Mouse (Mus musculus) embryonic fibroblast, embryonic 13.5 days (primary cell): ENCODE measurements around the gene Hunk. TPM values are rescaled to one million over a fixed set of nuclear protein-coding genes. Genes with fewer than 3 reads are reported as not detected.

Source experiments
- H3K27ac ChIP-seq: 2 replicates; pipeline ENCODE4 v1.5.1; 2012; ENCODE audit warnings: low read length, control low read depth, inconsistent platforms; ENCODE audit not compliant: insufficient read depth
- H3K4me1 ChIP-seq: 2 replicates; pipeline ENCODE4 v1.6.1; 2011; ENCODE audit warnings: low read length; ENCODE audit not compliant: control insufficient read depth, insufficient read depth
- H3K4me3 ChIP-seq: 2 replicates; pipeline ENCODE4 v1.5.1; 2011; ENCODE audit warnings: mild to moderate bottlenecking, control low read depth, low read length; ENCODE audit not compliant: insufficient read depth
- CTCF ChIP-seq: IDR thresholded peaks from 2 replicates; pipeline ENCODE4 v1.5.1; 2011; ENCODE audit warnings: mild to moderate bottlenecking, control low read depth, low read length, moderate library complexity, borderline replicate concordance; ENCODE audit not compliant: insufficient read depth
- POLR2A ChIP-seq: IDR thresholded peaks from 2 replicates; pipeline ENCODE4 v1.6.1; 2011; ENCODE audit warnings: low read depth, mild to moderate bottlenecking, control low read depth, low read length, moderate library complexity
- polyA plus RNA-seq: library from polyadenylated mRNA; stranded (reverse); fragments of >200 nt; gene quantifications from 2 replicates; pipeline ENCODE4 v1.2.4, GENCODE M21; 2011; ENCODE audit warnings: low read depth; ENCODE audit not compliant: missing spikeins, insufficient read length

Gene Hunk
- polyA plus RNA-seq, 1 experiment = 8.2 TPM

GRCm38 (mm10) chr16:90462728-90463275 lies 77.0 kb downstream of the Hunk start:
- H3K4me3 ChIP-seq = no peak overlapping the region
- H3K4me1 ChIP-seq = peaks cover 25% of the 10 kb centered on the region
- H3K27ac ChIP-seq = no peak overlapping the region
- no peak for TF ChIP-seq CTCF
- no peak for TF ChIP-seq POLR2A

- Histone ChIP-seq H3K4me1 (peaks cover 18% of the 10 kb centered on the region), H3K4me3 (no peak overlapping the region), H3K27ac (no peak overlapping the region)
- TF ChIP-seq POLR2A (no peak), CTCF (no peak)
Observed at GRCm38 (mm10) chr16:90465154-90465553, 79.3 kb downstream of the Hunk start.

- Histone ChIP-seq H3K4me3 (no peak overlapping the region), H3K4me1 (no peaks in the 10 kb centered on the region), H3K27ac (no peak overlapping the region)
- TF ChIP-seq CTCF (no peak), POLR2A (no peak)
Observed at GRCm38 (mm10) chr16:90468286-90468685, 82.5 kb downstream of the Hunk start.

- Histone ChIP-seq H3K27ac (no peak overlapping the region), H3K4me3 (no peak overlapping the region), H3K4me1 (no peaks in the 10 kb centered on the region)
- TF ChIP-seq CTCF (no peak), POLR2A (no peak)
Observed at GRCm38 (mm10) chr16:90475701-90476229, 90.0 kb downstream of the Hunk start.

- TF ChIP-seq POLR2A = no peak
- no peak for TF ChIP-seq CTCF
- H3K4me3 ChIP-seq = no peak overlapping the region
- no peaks in the 10 kb centered on the region for H3K4me1 ChIP-seq
- H3K27ac ChIP-seq = no peak overlapping the region
Observed at GRCm38 (mm10) chr16:90481612-90482011, 95.8 kb downstream of the Hunk start.

- Histone ChIP-seq H3K27ac (no peak overlapping the region), H3K4me1 (no peaks in the 10 kb centered on the region), H3K4me3 (no peak overlapping the region)
- TF ChIP-seq CTCF (no peak), POLR2A (no peak)
Observed at GRCm38 (mm10) chr16:90483341-90483740, 97.5 kb downstream of the Hunk start.

- Histone ChIP-seq H3K4me3 (no peak overlapping the region), H3K27ac (no peak overlapping the region), H3K4me1 (no peaks in the 10 kb centered on the region)
- TF ChIP-seq POLR2A = no peak
- no peak for TF ChIP-seq CTCF
Observed at GRCm38 (mm10) chr16:90485125-90485524, 99.3 kb downstream of the Hunk start.

- Histone ChIP-seq H3K27ac (no peak overlapping the region), H3K4me3 (no peak overlapping the region), H3K4me1 (no peaks in the 10 kb centered on the region)
- TF ChIP-seq CTCF = no peak
- TF ChIP-seq POLR2A = no peak
Observed at GRCm38 (mm10) chr16:90485599-90485998, 99.8 kb downstream of the Hunk start.

- TF ChIP-seq POLR2A (no peak), CTCF (no peak)
- H3K27ac ChIP-seq = no peak overlapping the region
- H3K4me3 ChIP-seq = no peak overlapping the region
- no peaks in the 10 kb centered on the region for H3K4me1 ChIP-seq
Observed at GRCm38 (mm10) chr16:90490066-90490465, 104.3 kb downstream of the Hunk start.

GRCm38 (mm10) chr16:90491898-90492499 lies 106.2 kb downstream of the Hunk start:
- Histone ChIP-seq H3K4me1 (no peaks in the 10 kb centered on the region), H3K4me3 (no peak overlapping the region), H3K27ac (no peak overlapping the region)
- no peak for TF ChIP-seq POLR2A
- no peak for TF ChIP-seq CTCF
